Mouse (Mus musculus) lung, embryonic 16.5 days (tissue): Measurements from ENCODE around the gene Jakmip3. TPM values are rescaled to one million over a fixed set of nuclear protein-coding genes. Genes with fewer than 3 reads are reported as not detected.

Experiments
- ATAC-seq: fragments of 200-750 bp; cut with Nextera tagmentation; 2 replicates; pipeline ENCODE4 v1.8.0; 2017; ENCODE audit warnings: low read depth, mild to moderate bottlenecking, moderate library complexity
- H3K27ac ChIP-seq: fragments of 300-500 bp; sonication (generic); 2 replicates; pipeline ENCODE4 v1.5.1; 2014; ENCODE audit warnings: mild to moderate bottlenecking, control low read depth, low read length
- H3K27me3 ChIP-seq: fragments of 300-500 bp; sonication (generic); 2 replicates; pipeline ENCODE4 v1.6.1; 2014; ENCODE audit warnings: low read depth, low read length, mixed read lengths; ENCODE audit not compliant: control insufficient read depth, insufficient read depth
- H3K36me3 ChIP-seq: fragments of 300-500 bp; sonication (generic); 2 replicates; pipeline ENCODE4 v1.6.1; 2014; ENCODE audit warnings: low read length; ENCODE audit not compliant: control insufficient read depth, insufficient read depth
- H3K4me1 ChIP-seq: fragments of 300-500 bp; sonication (generic); replicated peaks from 2 replicates; pipeline ENCODE4 v1.6.1; 2014; ENCODE audit warnings: low read length, mixed read lengths; ENCODE audit not compliant: control insufficient read depth, insufficient read depth
- H3K4me2 ChIP-seq: fragments of 300-500 bp; sonication (generic); 2 replicates; pipeline ENCODE4 v1.6.1; 2014; ENCODE audit warnings: low read depth, low read length, control low read depth
- H3K4me3 ChIP-seq: fragments of 300-500 bp; sonication (generic); 2 replicates; pipeline ENCODE4 v1.5.1; 2014; ENCODE audit warnings: mild to moderate bottlenecking, low read length, control low read depth
- H3K9ac ChIP-seq: fragments of 300-500 bp; sonication (generic); 2 replicates; pipeline ENCODE4 v1.6.1; 2014; ENCODE audit warnings: low read length, control low read depth
- H3K9me3 ChIP-seq: fragments of 300-500 bp; sonication (generic); 2 replicates; pipeline ENCODE4 v1.6.1; 2016; ENCODE audit warnings: low read length; ENCODE audit not compliant: control insufficient read depth
- WGBS: fragments of 180-500 bp; shearing (Covaris S2); extraction: QIAGEN DNeasy Blood & Tissue Kit; methylation state at CpG from one replicate; pipeline ENCODE4 v1.1.7; 2014; 5-methylcytosine and 5-hydroxymethylcytosine counted together
- polyA plus RNA-seq: library from polyadenylated mRNA; unstranded; fragments of >200 nt; fragmentation: Nextera tagmentation; extraction: Ambion mirVana; gene quantifications from 2 replicates; pipeline ENCODE4 v1.2.1, GENCODE M21; 2015

Jakmip3 gene
- polyA plus RNA-seq, 1 experiment from 2014 or later = 0.06 TPM

DNA sequence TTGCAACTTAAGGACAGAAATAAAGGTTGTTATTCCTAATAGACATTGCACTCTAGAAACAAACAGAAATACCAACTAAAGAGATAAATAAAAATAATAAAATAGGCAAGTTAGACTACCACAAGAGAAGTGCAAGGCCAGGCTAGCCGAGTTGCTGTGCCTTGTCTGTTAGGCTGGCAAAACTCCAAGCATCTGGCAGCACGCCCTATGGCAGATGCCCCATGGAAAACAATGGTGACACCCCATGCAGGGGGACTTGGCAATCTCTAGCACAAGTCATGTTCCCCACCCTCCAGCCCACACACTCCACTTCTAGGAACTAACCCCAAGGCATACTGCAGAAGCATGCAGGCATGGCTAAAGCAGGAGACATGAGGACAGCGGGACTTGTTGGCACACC, 192.9 kb downstream of the Jakmip3 start:
- no peak for ATAC-seq
- 57% methylated on average over 3 of the region's 3 CpGs for WGBS
- Histone ChIP-seq H3K27me3 (no peaks in the 10 kb centered on the region), H3K27ac (no peak overlapping the region), H3K4me1 (no peaks in the 10 kb centered on the region), H3K4me3 (no peak overlapping the region), H3K9me3 (no peaks in the 10 kb centered on the region), H3K4me2 (no peak overlapping the region), H3K36me3 (no peaks in the 10 kb centered on the region), H3K9ac (no peak overlapping the region)

Other genes with a start within 250 kb of the Jakmip3 start
- gene Ppp2r2d, start 94.7 kb upstream of the Jakmip3 start, polyA plus RNA-seq = 12.8 and 16.5 TPM in 2 replicates
- 12.5 and 12.7 TPM in 2 replicates for gene Mapk1ip1, start 94.5 kb upstream of the Jakmip3 start, polyA plus RNA-seq
- gene Bnip3, start 31.2 kb upstream of the Jakmip3 start, polyA plus RNA-seq = 131 and 135 TPM in 2 replicates
- gene Dpysl4, start 145.3 kb downstream of the Jakmip3 start, polyA plus RNA-seq = 4.6 and 4.8 TPM in 2 replicates